Mouse (Mus musculus) kidney, postnatal 0 days (tissue): ENCODE measurements around the gene Ralb. TPM values are rescaled to one million over a fixed set of nuclear protein-coding genes. Genes with fewer than 3 reads are reported as not detected.

Experiments
- ATAC-seq: fragments of 200-750 bp; cut with Nextera tagmentation; replicated peaks from 2 replicates; pipeline ENCODE4 v1.8.0; 2017; ENCODE audit warnings: low read depth, moderate number of reproducible peaks, moderate TSS enrichment, moderate library complexity; ENCODE audit not compliant: low FRiP score
- DNase-seq: peaks from one replicate; pipeline ENCODE4 v3.0.0-alpha.2; 2016; ENCODE audit warnings: low spot score
- H3K27ac ChIP-seq: fragments of 300-500 bp; sonication (generic); 2 replicates; pipeline ENCODE4 v1.5.1; 2014; ENCODE audit warnings: mild to moderate bottlenecking
- H3K27me3 ChIP-seq: fragments of 300-500 bp; sonication (generic); 2 replicates; pipeline ENCODE4 v1.6.1; 2014; ENCODE audit warnings: low read length, mixed read lengths; ENCODE audit not compliant: insufficient read depth
- H3K36me3 ChIP-seq: fragments of 300-500 bp; sonication (generic); 2 replicates; pipeline ENCODE4 v1.6.1; 2014; ENCODE audit warnings: low read length, mixed read lengths; ENCODE audit not compliant: insufficient read depth
- H3K4me1 ChIP-seq: fragments of 300-500 bp; sonication (generic); replicated peaks from 2 replicates; pipeline ENCODE4 v1.6.1; 2014; ENCODE audit warnings: antibody characterized with exemption, low read length, mixed read lengths; ENCODE audit not compliant: insufficient read depth
- H3K4me2 ChIP-seq: fragments of 300-500 bp; sonication (generic); 2 replicates; pipeline ENCODE4 v1.6.1; 2014; ENCODE audit warnings: mild to moderate bottlenecking, low read length, moderate library complexity, mixed read lengths
- H3K4me3 ChIP-seq: fragments of 300-500 bp; sonication (generic); replicated peaks from 2 replicates; pipeline ENCODE4 v1.5.1; 2014; ENCODE audit warnings: low read depth, low read length
- H3K9ac ChIP-seq: fragments of 300-500 bp; sonication (generic); 2 replicates; pipeline ENCODE4 v1.6.1; 2014; ENCODE audit warnings: low read depth, low read length
- H3K9me3 ChIP-seq: fragments of 300-500 bp; sonication (generic); replicated peaks from 2 replicates; pipeline ENCODE4 v1.6.1; 2016; ENCODE audit warnings: low read length, inconsistent platforms, mixed read lengths
- CTCF ChIP-seq: IDR thresholded peaks from 2 replicates; pipeline ENCODE4 v1.5.1; 2016; ENCODE audit warnings: antibody characterized with exemption, low read depth, mild to moderate bottlenecking, moderate library complexity
- WGBS: fragments of 180-500 bp; shearing (Covaris S2); extraction: QIAGEN DNeasy Blood & Tissue Kit; methylation state at CpG from one replicate; pipeline ENCODE4 v1.1.7; 2014; 5-methylcytosine and 5-hydroxymethylcytosine counted together
- polyA plus RNA-seq: library from polyadenylated mRNA; unstranded; fragments of >200 nt; fragmentation: Nextera tagmentation; extraction: Ambion mirVana; gene quantifications from 2 replicates; pipeline ENCODE4 v1.2.1, GENCODE M21; 2015

Gene Ralb
- polyA plus RNA-seq, 1 experiment from 2014 or later: 129 TPM

DNA sequence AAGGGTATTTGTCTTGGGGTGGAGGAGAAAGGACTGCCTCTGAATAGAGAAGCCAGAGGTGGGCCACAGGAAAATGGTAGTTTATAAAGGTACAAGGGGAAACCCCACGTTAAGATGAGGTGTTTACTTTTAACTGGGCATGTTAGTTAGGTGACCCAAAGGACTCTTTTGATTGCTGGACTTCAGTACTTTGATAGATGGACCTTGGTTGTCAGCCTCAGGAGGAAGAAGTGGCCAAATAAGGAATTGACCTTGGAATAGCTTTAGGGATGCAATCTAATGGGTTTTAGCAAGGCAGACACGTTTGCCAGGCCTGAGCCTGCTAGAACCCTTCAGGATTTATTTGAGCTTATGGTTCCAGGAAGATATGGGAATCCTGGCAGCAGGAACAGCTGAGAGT lies 34.7 kb upstream of the Ralb start:
- no peak overlapping the region for H3K27ac ChIP-seq
- no peak for TF ChIP-seq CTCF
- H3K27me3 ChIP-seq: no peaks in the 10 kb centered on the region
- DNase-seq (no peak), ATAC-seq (no peak)
- H3K4me1 ChIP-seq: no peaks in the 10 kb centered on the region
- no peaks in the 10 kb centered on the region for H3K9me3 ChIP-seq
- H3K4me2 ChIP-seq: no peak overlapping the region
- no peaks in the 10 kb centered on the region for H3K36me3 ChIP-seq
- H3K4me3 ChIP-seq: no peak overlapping the region
- no peak overlapping the region for H3K9ac ChIP-seq
- WGBS: 50% methylated on average over 2 of the region's 2 CpGs

DNA sequence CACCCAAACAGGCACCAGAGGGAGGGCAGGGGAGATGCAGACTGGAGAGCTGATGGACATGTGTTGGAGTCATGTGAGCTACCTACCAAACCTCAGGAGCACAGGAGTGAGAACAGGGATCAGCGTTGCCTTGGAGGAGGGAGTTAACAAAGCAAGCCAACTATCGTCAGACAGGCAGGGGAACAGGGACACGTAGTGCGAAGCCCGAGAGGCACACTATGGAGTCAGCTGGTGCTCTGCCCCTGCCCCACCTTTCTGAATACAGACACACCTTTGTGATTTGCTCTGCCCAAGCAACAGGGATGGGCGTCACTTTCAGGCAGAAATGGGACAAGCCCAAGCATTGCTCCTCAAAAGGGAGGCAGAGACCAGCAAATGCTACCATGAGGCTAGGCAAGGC lies 33.1 kb upstream of the Ralb start:
- Histone ChIP-seq H3K9ac (no peak overlapping the region), H3K36me3 (no peaks in the 10 kb centered on the region), H3K4me2 (no peak overlapping the region), H3K27ac (no peak overlapping the region), H3K9me3 (no peaks in the 10 kb centered on the region), H3K4me1 (no peaks in the 10 kb centered on the region), H3K27me3 (no peaks in the 10 kb centered on the region), H3K4me3 (no peak overlapping the region)
- DNase-seq: no peak
- no peak for TF ChIP-seq CTCF
- no peak for ATAC-seq
- 81% methylated on average over 6 of the region's 6 CpGs for WGBS

DNA sequence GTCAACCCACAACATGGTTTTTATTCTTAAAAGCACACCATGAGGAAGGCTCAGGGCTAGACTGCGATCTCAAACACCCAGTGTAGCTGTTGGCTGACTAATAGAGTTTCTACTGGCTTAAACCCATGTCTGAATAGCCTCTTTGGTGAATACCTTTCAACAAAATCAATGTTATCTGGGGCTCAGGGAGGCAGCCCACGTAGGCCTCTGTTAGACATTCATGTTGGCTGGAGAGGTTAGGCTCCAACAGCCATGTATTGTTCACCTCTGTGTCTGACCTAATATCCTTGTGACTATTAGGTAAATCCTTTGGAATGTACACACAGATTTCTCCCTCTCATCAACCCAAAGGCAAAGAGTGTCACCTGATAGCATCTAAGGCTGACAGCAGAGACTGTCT lies 31.5 kb upstream of the Ralb start:
- Histone ChIP-seq H3K4me3 (no peak overlapping the region), H3K4me1 (no peaks in the 10 kb centered on the region), H3K36me3 (no peaks in the 10 kb centered on the region), H3K27me3 (no peaks in the 10 kb centered on the region), H3K9ac (no peak overlapping the region), H3K9me3 (no peaks in the 10 kb centered on the region), H3K4me2 (no peak overlapping the region), H3K27ac (no peak overlapping the region)
- DNase-seq (no peak), ATAC-seq (no peak)
- no peak for TF ChIP-seq CTCF
- 83% methylated on average over 2 of the region's 2 CpGs for WGBS

DNA sequence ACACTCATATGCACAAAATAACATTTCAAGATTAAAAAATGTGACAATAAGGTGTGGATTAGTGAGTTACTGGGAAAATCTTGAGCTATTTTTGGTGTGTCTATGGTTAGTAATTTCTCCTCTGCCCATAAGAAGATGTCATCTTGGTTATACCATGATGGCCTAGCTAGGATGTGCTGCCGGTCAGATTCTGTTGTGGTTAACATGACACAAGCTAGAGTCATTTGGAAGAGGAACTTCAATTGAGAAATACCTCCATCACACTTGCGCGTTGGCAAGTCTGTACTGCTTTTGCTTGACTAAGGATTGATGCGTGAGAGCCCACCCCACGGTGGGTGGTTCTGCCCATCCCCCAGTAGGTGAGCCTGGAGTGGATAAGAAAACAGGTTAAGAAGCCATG lies 29.7 kb upstream of the Ralb start:
- H3K4me3 ChIP-seq: no peak overlapping the region
- 89% methylated on average over 5 of the region's 5 CpGs for WGBS
- H3K36me3 ChIP-seq: no peaks in the 10 kb centered on the region
- no peak for ATAC-seq
- no peaks in the 10 kb centered on the region for H3K27me3 ChIP-seq
- no peak overlapping the region for H3K27ac ChIP-seq
- no peak for TF ChIP-seq CTCF
- H3K4me1 ChIP-seq: no peaks in the 10 kb centered on the region
- no peaks in the 10 kb centered on the region for H3K9me3 ChIP-seq
- no peak overlapping the region for H3K9ac ChIP-seq
- no peak for DNase-seq
- no peak overlapping the region for H3K4me2 ChIP-seq

DNA sequence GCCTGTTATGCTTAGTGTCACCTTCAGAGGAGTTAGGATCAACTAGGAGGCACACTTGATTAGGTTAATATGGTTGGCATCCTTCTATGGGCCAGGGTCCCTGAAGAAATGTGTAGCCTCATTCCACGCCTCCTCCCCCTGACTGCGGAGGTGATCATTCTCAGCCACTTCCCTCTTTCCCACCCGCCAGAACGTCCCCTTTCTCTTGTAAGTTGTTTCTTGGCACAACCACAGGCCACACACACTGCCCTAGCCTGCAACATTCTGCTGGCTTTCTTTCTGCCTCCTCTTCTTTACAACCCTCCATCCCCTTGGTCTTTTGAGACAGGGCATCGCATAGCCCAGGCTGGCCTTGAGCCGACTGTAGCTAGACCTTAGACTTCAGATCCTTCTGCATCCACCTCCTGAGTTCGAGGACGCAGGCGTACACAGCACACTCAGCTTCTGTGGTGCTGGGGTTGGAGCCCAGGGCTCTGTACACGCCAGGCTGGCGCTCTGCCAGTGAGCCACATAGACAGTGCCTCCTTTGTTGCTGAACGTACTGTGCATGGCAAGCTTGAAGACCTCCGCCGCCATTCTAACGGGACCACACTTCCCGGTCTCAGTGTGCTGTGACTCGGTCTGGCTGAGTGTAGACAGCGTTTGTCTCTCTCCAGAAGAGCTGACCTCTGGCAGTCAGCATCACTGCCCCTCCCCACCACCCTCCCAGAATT lies 28.7 kb upstream of the Ralb start:
- Histone ChIP-seq H3K4me1 (no peaks in the 10 kb centered on the region), H3K4me2 (no peak overlapping the region), H3K27me3 (no peaks in the 10 kb centered on the region), H3K4me3 (no peak overlapping the region), H3K9me3 (no peaks in the 10 kb centered on the region), H3K36me3 (0 out of 2 replicates have a peak, but pooled peaks cover 4% of the 10 kb centered on the region), H3K9ac (no peak overlapping the region), H3K27ac (no peak overlapping the region)
- ATAC-seq (0 out of 2 replicates have a peak, but pooled peaks have one; percentile 27), DNase-seq (no peak)
- no peak for TF ChIP-seq CTCF
- WGBS: 81% methylated on average over 18 of the region's 18 CpGs

DNA sequence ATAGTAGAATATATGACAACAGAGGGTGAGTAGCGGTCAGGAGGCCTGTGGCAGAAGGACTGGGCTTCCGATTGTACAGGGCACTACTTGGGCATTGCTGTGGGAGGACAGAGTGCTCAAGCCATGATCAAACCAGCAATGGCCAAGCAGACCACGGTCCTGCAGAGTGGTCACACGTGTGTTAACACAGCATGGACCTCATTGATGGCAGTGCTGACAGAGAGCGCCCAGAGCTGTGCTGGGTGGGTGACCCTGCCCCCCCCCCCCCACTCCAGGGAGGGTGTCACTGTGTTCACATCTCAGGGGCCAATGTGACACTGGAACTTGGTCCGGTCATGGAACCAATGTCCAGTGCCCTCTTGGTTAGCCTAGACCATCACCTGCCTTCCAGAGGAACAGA lies 27.6 kb upstream of the Ralb start:
- Histone ChIP-seq H3K27me3 (no peaks in the 10 kb centered on the region), H3K4me3 (no peak overlapping the region), H3K27ac (no peak overlapping the region), H3K4me2 (no peak overlapping the region), H3K9ac (no peak overlapping the region), H3K9me3 (no peaks in the 10 kb centered on the region), H3K4me1 (no peaks in the 10 kb centered on the region), H3K36me3 (0 out of 2 replicates have a peak, but pooled peaks cover 4% of the 10 kb centered on the region)
- TF ChIP-seq CTCF: no peak
- no peak for DNase-seq
- ATAC-seq: no peak; the same call in 1 of the 2 replicates
- 93% methylated on average over 6 of the region's 6 CpGs for WGBS

DNA sequence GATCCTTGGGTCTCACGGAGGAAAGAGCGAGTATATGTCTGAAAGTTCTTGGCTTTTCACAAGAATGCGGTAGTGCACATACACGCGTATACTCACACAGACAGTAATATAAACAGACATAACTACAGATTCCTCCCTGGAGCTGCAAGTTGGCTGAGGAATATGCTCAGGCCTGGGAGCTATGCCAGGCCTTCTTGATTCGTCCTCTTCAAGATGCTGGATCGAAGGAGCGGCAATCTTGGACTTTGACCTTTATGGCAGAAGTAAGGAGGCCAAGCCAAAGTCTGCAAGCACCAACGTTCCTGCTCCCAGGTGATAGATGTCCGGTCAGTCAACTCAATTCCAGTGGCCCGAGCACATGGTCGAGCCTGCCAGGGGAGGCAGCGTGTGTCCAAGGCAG lies 26.3 kb upstream of the Ralb start:
- H3K9ac ChIP-seq: no peak overlapping the region
- no peak overlapping the region for H3K4me3 ChIP-seq
- no peak for ATAC-seq
- 78% methylated on average over 13 of the region's 13 CpGs for WGBS
- H3K36me3 ChIP-seq: 0 out of 2 replicates have a peak, but pooled peaks cover 4% of the 10 kb centered on the region
- H3K9me3 ChIP-seq: no peaks in the 10 kb centered on the region
- H3K4me1 ChIP-seq: peaks cover 6% of the 10 kb centered on the region
- no peak overlapping the region for H3K27ac ChIP-seq
- no peaks in the 10 kb centered on the region for H3K27me3 ChIP-seq
- DNase-seq: no peak
- no peak overlapping the region for H3K4me2 ChIP-seq
- TF ChIP-seq CTCF: no peak
